Mouse (Mus musculus) forebrain, embryonic 15.5 days (tissue): ENCODE measurements around the gene Adck2. TPM values are rescaled to one million over a fixed set of nuclear protein-coding genes. Genes with fewer than 3 reads are reported as not detected.

ENCODE experiments used
- ATAC-seq: fragments of 200-750 bp; cut with Nextera tagmentation; replicated peaks from 2 replicates; pipeline ENCODE4 v1.8.0; 2017; ENCODE audit warnings: mild to moderate bottlenecking, moderate TSS enrichment, moderate library complexity
- H3K27ac ChIP-seq: fragments of 300-500 bp; sonication (generic); replicated peaks from 2 replicates; pipeline ENCODE4 v1.5.1; 2015; ENCODE audit warnings: mild to moderate bottlenecking, inconsistent platforms
- H3K27me3 ChIP-seq: fragments of 300-500 bp; sonication (generic); 2 replicates; pipeline ENCODE4 v1.6.1; 2015; ENCODE audit warnings: inconsistent platforms
- H3K36me3 ChIP-seq: fragments of 300-500 bp; sonication (generic); 2 replicates; pipeline ENCODE4 v1.6.1; 2015; ENCODE audit warnings: mild to moderate bottlenecking, inconsistent platforms
- H3K4me1 ChIP-seq: fragments of 300-500 bp; sonication (generic); 2 replicates; pipeline ENCODE4 v1.6.1; 2015; ENCODE audit warnings: inconsistent platforms
- H3K4me2 ChIP-seq: fragments of 300-500 bp; sonication (generic); replicated peaks from 2 replicates; pipeline ENCODE4 v1.6.1; 2015; ENCODE audit warnings: mild to moderate bottlenecking, inconsistent platforms
- H3K4me3 ChIP-seq: fragments of 300-500 bp; sonication (generic); 2 replicates; pipeline ENCODE4 v1.5.1; 2015; ENCODE audit warnings: mild to moderate bottlenecking, inconsistent platforms
- H3K9ac ChIP-seq: fragments of 300-500 bp; sonication (generic); replicated peaks from 2 replicates; pipeline ENCODE4 v1.6.1; 2015; ENCODE audit warnings: mild to moderate bottlenecking, inconsistent platforms
- H3K9me3 ChIP-seq: fragments of 300-500 bp; sonication (generic); 2 replicates; pipeline ENCODE4 v1.6.1; 2016; ENCODE audit warnings: inconsistent platforms
- WGBS: fragments of 180-500 bp; shearing (Covaris S2); methylation state at CpG from one replicate; pipeline ENCODE4 v1.1.7; 2015; ENCODE audit warnings: mixed read lengths; 5-methylcytosine and 5-hydroxymethylcytosine counted together
- polyA plus RNA-seq: library from polyadenylated mRNA; unstranded; fragments of >200 nt; fragmentation: Nextera tagmentation; extraction: Ambion mirVana; gene quantifications from 2 replicates; pipeline ENCODE4 v1.2.1, GENCODE M21; 2015

The Adck2 gene
- polyA plus RNA-seq, 1 experiment from 2014 or later = 55.6 TPM

GRCm38 (mm10) chr6:39601828-39602227 lies 28.2 kb downstream of the Adck2 start:
- Histone ChIP-seq H3K27ac (no peak overlapping the region), H3K27me3 (no peaks in the 10 kb centered on the region), H3K4me1 (no peaks in the 10 kb centered on the region), H3K4me2 (no peak overlapping the region), H3K4me3 (no peak overlapping the region), H3K9ac (no peak overlapping the region), H3K9me3 (no peaks in the 10 kb centered on the region), H3K36me3 (peaks cover 33% of the 10 kb centered on the region)
- 83% methylated on average over 3 of the region's 3 CpGs for WGBS
- no peak for ATAC-seq

- WGBS = 89% methylated on average over 5 of the region's 5 CpGs
- Histone ChIP-seq H3K4me3 (no peak overlapping the region), H3K9me3 (no peaks in the 10 kb centered on the region), H3K36me3 (peaks cover 24% of the 10 kb centered on the region), H3K27ac (no peak overlapping the region), H3K4me2 (no peak overlapping the region), H3K4me1 (no peaks in the 10 kb centered on the region), H3K27me3 (no peaks in the 10 kb centered on the region), H3K9ac (no peak overlapping the region)
- no peak for ATAC-seq
Measured at GRCm38 (mm10) chr6:39604565-39604964, 30.9 kb downstream of the Adck2 start.

- Histone ChIP-seq H3K9ac (no peak overlapping the region), H3K27ac (no peak overlapping the region), H3K4me2 (no peak overlapping the region), H3K9me3 (no peaks in the 10 kb centered on the region), H3K36me3 (peaks cover 16% of the 10 kb centered on the region), H3K27me3 (no peaks in the 10 kb centered on the region), H3K4me1 (no peaks in the 10 kb centered on the region), H3K4me3 (no peak overlapping the region)
- ATAC-seq = no peak
- WGBS = 90% methylated on average over 6 of the region's 6 CpGs
Measured at GRCm38 (mm10) chr6:39606056-39606455, 32.4 kb downstream of the Adck2 start.

GRCm38 (mm10) chr6:39606862-39607261 lies 33.2 kb downstream of the Adck2 start:
- no peak for ATAC-seq
- no peak overlapping the region for H3K27ac ChIP-seq
- peaks cover 12% of the 10 kb centered on the region for H3K36me3 ChIP-seq
- H3K9ac ChIP-seq = no peak overlapping the region
- H3K27me3 ChIP-seq = no peaks in the 10 kb centered on the region
- H3K9me3 ChIP-seq = no peaks in the 10 kb centered on the region
- H3K4me3 ChIP-seq = no peak overlapping the region
- no peak overlapping the region for H3K4me2 ChIP-seq
- WGBS = 78% methylated on average over 3 of the region's 3 CpGs
- H3K4me1 ChIP-seq = no peaks in the 10 kb centered on the region

- H3K27ac ChIP-seq = no peak overlapping the region
- H3K4me1 ChIP-seq = no peaks in the 10 kb centered on the region
- no peak overlapping the region for H3K4me3 ChIP-seq
- WGBS = 79% methylated on average over 5 of the region's 5 CpGs
- no peak overlapping the region for H3K9ac ChIP-seq
- no peaks in the 10 kb centered on the region for H3K9me3 ChIP-seq
- H3K27me3 ChIP-seq = no peaks in the 10 kb centered on the region
- ATAC-seq = no peak
- H3K4me2 ChIP-seq = no peak overlapping the region
- peaks cover 11% of the 10 kb centered on the region for H3K36me3 ChIP-seq
Measured at GRCm38 (mm10) chr6:39607365-39607764, 33.7 kb downstream of the Adck2 start.

GRCm38 (mm10) chr6:39610207-39610606 lies 36.5 kb downstream of the Adck2 start:
- Histone ChIP-seq H3K27ac (no peak overlapping the region), H3K9ac (no peak overlapping the region), H3K4me2 (no peak overlapping the region), H3K4me3 (no peak overlapping the region), H3K4me1 (no peaks in the 10 kb centered on the region), H3K9me3 (no peaks in the 10 kb centered on the region), H3K27me3 (no peaks in the 10 kb centered on the region), H3K36me3 (peaks cover 27% of the 10 kb centered on the region)
- ATAC-seq = no peak
- 69% methylated on average over 2 of the region's 2 CpGs for WGBS

GRCm38 (mm10) chr6:39611296-39611695 lies 37.6 kb downstream of the Adck2 start:
- H3K36me3 ChIP-seq = peaks cover 35% of the 10 kb centered on the region
- H3K9ac ChIP-seq = no peak overlapping the region
- no peaks in the 10 kb centered on the region for H3K9me3 ChIP-seq
- 94% methylated on average over 2 of the region's 2 CpGs for WGBS
- ATAC-seq = no peak
- no peak overlapping the region for H3K4me2 ChIP-seq
- no peak overlapping the region for H3K27ac ChIP-seq
- no peak overlapping the region for H3K4me3 ChIP-seq
- H3K27me3 ChIP-seq = no peaks in the 10 kb centered on the region
- H3K4me1 ChIP-seq = no peaks in the 10 kb centered on the region

Other genes with a start within 250 kb of the Adck2 start
- 60.4 and 69.5 TPM in 2 replicates for gene Slc37a3, start 196.2 kb upstream of the Adck2 start, polyA plus RNA-seq
- gene Rab19, start 192.7 kb upstream of the Adck2 start, polyA plus RNA-seq = 0.15 and 0.20 TPM in 2 replicates
- gene Mkrn1, start 153.4 kb upstream of the Adck2 start, polyA plus RNA-seq = 220 and 247 TPM in 2 replicates
- gene Dennd2a, start 16.0 kb upstream of the Adck2 start, polyA plus RNA-seq = 14.2 and 14.6 TPM in 2 replicates
- gene Gm42420, start 11.9 kb downstream of the Adck2 start, polyA plus RNA-seq = 2.0 TPM in 1 of 2 replicates, not detected in the other
- gene Ndufb2, start 18.7 kb downstream of the Adck2 start, polyA plus RNA-seq = 333 and 354 TPM in 2 replicates
- gene Braf, start 151.6 kb downstream of the Adck2 start, polyA plus RNA-seq = 21.6 and 23.7 TPM in 2 replicates
- gene Mrps33, start 237.1 kb downstream of the Adck2 start, polyA plus RNA-seq = 225 and 230 TPM in 2 replicates